Mouse (Mus musculus) activated CD4-positive, CD25-positive, alpha-beta regulatory T cell (primary cell): ENCODE data around the gene 4430402I18Rik. TPM values are rescaled to one million over a fixed set of nuclear protein-coding genes. Genes with fewer than 3 reads are reported as not detected.

Source experiments
- polyA plus RNA-seq, 2 experiments: library from polyadenylated mRNA; unstranded; fragments of 100-300 nt; shearing (Covaris generic); gene quantifications; one replicate each; pipeline ENCODE4 v1.2.1; 2017

The 4430402I18Rik gene
- under 1 TPM; 0.21 to 0.32 TPM for polyA plus RNA-seq

DNA sequence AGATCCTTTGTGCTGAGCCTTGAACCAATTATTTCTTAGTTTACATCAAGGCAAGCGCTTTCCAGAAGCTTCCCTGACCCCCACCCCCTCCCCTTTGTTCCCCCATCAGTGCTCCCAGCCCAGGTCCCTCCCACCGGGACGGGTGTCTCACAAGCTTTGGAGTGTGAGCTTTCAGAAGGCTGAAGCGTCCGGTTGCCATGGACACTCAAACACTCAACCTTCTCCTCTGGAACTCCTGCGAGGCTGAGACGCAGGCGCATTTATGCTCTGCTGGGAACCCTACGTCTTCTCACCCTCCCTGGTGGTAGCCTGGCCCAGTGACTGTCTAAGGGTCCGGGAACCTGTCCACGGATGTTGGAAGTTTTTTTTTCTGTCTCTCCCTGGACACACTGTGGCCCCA, at the start of gene 4430402I18Rik:
TSS of gene 4430402I18Rik (minus strand) at position 149 of the 400 bp plus-strand sequence.

DNA sequence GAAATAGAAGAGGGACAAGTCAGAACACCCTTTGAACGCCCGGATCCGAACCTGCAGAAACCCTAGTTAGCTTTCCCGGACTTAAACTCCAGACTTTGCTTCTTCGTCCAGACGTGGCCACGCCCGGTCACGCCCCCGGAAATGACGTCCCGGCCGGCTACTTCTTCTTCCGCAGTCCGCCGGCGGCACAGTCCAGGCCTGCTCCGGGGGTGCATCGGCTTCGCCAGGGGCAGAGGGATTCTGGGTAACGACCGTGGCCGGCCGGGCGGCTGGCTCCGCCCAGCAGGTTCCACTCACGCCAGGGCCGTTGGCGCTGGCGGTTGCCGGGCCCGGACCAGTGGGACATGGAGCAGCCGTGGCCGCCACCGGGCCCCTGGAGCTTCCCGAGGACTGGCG, 22.6 kb upstream of the 4430402I18Rik start, which contains the start of gene Cdc37l1:
TSS of gene Cdc37l1 (plus strand) at position 159 of the 396 bp plus-strand sequence.

DNA sequence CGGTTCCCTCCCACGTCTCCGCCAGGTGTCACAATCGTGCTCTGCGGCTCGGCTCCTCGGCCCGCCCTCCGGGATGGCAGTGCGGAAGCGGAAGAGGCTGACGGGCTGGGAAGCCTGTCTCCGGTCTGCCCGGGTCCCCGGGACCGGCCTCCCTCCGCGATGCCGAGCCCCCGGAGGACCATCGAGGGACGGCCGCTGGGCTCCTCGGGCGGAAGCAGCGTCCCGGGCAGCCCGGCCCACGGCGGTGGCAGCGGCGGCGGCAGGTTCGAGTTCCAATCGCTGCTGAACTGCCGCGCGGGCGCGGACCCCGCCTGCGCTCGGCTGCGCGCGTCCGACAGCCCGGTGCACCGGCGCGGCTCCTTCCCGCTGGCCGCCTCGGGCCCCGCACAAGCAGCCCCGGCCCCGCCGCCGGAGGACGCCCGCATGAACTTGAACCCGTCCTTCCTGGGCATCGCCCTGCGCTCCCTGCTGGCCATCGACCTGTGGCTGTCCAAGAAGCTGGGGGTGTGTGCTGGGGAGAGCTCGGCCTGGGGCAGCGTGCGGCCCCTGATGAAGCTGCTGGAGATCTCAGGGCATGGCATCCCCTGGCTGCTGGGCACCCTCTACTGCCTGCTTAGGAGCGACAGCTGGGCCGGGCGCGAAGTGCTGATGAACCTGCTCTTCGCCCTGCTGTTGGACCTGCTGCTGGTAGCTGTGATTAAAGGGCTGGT, 3.6 kb downstream of the 4430402I18Rik start, which contains the start of gene Plpp6:
TSS of gene Plpp6 (plus strand) at position 112 of the 710 bp plus-strand sequence.

Other genes starting within 250 kb of the 4430402I18Rik start
- gene Slc1a1, start 132.8 kb downstream of the 4430402I18Rik start, polyA plus RNA-seq = under 1 TPM; 0.61 to 0.80 TPM
- 10 to 100 TPM; 18.0 to 19.3 TPM for gene Plpp6, start 3.8 kb downstream of the 4430402I18Rik start, polyA plus RNA-seq
- gene Cdc37l1, start 22.6 kb upstream of the 4430402I18Rik start, polyA plus RNA-seq = 10 to 100 TPM; 42.4 to 43.9 TPM
- 10 to 100 TPM; 56.2 to 68.4 TPM for gene Ak3, start 80.2 kb upstream of the 4430402I18Rik start, polyA plus RNA-seq
- gene Rcl1, start 133.6 kb upstream of the 4430402I18Rik start, polyA plus RNA-seq = 10 to 100 TPM; 28.5 to 62.0 TPM